Mouse (Mus musculus): ENCODE measurements around the gene Shox2.

Shox2 gene

DNA sequence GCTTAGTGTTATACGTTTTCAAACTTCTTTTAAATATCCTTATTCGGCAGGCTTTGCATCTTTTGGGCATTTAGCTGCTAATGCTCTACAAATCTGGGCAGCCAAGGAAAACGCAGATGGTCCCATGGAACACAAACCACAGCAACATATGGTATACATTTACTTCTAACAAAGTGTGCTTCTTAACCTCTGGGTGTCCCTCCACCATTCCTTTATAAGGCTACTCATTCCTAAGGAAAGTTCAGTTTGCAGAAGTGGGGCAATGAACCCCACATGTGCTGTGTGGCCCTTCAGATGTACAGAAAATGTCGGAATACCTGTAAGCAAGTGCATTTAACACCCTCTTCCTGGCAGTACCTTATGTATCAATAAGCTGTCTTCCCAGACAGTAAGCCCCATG is 14.1 kb downstream of the Shox2 start:
- in situ Hi-C loops (cut with MboI, MseI), result loop anchor here (25.0 kb wide), 1 partner anchor 370 kb away; no protein-coding TSS in a partner anchor

- in situ Hi-C loops (cut with MboI, MseI), result loop anchor here (25.0 kb wide), 1 partner anchor 372 kb away; no protein-coding TSS in a partner anchor
Measured at GRCm38 (mm10) chr3:66964884-66965283, 16.7 kb downstream of the Shox2 start.

- in situ Hi-C loops (cut with MboI, MseI), result loop anchor here (25.0 kb wide), 1 partner anchor 377 kb away; no protein-coding TSS in a partner anchor
Measured at GRCm38 (mm10) chr3:66959972-66960371, 21.6 kb downstream of the Shox2 start.

DNA sequence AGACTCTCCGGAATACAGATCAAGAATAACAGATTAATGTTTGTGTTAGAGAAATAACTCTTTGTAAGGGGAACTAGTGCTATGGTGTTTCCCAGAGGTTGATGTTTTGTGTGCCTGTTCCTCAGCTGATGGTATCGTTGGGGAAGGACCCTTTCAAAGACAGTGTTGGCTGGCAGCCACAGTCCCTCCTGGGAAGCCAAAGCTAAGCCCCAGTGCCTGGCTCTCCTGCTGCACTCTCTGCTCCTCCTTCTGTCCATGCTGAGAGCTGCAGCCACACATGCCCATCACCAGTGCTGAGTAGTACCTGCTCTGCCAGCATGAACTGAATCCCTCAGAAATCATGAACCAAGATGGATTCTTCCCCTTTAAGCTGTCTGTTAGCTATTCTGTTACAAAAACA is 26.4 kb downstream of the Shox2 start:
- in situ Hi-C loops (cut with MboI, MseI), result loop anchor here (25.0 kb wide), 1 partner anchor 382 kb away; no protein-coding TSS in a partner anchor

- in situ Hi-C loops (cut with MboI, MseI), result no loop called here
Measured at GRCm38 (mm10) chr3:66939675-66940074, 41.9 kb downstream of the Shox2 start.

- in situ Hi-C loops (cut with MboI, MseI), result loop anchor here (5.0 kb wide), 1 partner anchor 105 kb away; no protein-coding TSS in a partner anchor
Measured at GRCm38 (mm10) chr3:66922436-66922835, 59.1 kb downstream of the Shox2 start.
